Mouse (Mus musculus): ENCODE measurements at regions not wholly inside any gene's neighbourhood (a gene's known extent, or its start where the extent isn't known, plus 50 kb on each side); places are given as distances from the start of the nearest gene placed in this dataset.
A peak's percentile ranks its signal among the peaks of the same experiment; 100 is the strongest.

- TF ChIP-seq CTCF (IDR thresholded peaks at IDR 0.05; ENCODE audit: control insufficient read depth, insufficient read depth, insufficient replicate concordance, low read depth, low read length) (peak; percentile 88; the same call in 1 of the 2 replicates), POLR2A (IDR thresholded peaks at IDR 0.05; ENCODE audit: control insufficient read depth, low read depth, low read length) (no peak)
These were observed 131.1 kb upstream of the Rapgef5 start for GRCm38 (mm10) chr12:117385072-117385666.
